Mouse (Mus musculus) embryonic fibroblast, embryonic 13.5 days (primary cell): ENCODE results near the gene Lasp1.

ENCODE experiments used
- CTCF ChIP-seq: IDR thresholded peaks from 2 replicates; pipeline ENCODE4 v1.5.1; 2011; ENCODE audit warnings: mild to moderate bottlenecking, control low read depth, low read length, moderate library complexity, borderline replicate concordance; ENCODE audit not compliant: insufficient read depth
- POLR2A ChIP-seq: IDR thresholded peaks from 2 replicates; pipeline ENCODE4 v1.6.1; 2011; ENCODE audit warnings: low read depth, mild to moderate bottlenecking, control low read depth, low read length, moderate library complexity

DNA sequence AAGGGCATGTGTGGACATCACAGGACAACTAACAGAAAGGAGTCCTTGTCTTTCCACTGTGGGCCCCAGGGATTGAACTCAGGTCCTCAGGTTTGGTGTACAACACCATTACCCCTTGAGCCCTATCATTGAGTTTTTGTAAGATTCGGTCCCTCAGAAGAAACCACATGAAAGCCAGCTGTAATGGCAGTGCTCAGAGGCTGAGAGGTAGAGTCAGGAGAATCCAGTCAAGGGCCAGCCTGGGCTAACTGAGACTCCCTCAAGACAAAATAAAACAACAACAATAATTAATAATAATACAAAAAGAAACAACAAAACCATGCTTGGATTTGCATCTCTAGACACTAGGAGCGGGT, 41.3 kb downstream of the Lasp1 start:
- TF ChIP-seq CTCF (no peak), POLR2A (no peak)
